Mouse (Mus musculus): ENCODE results near the gene Cpsf3. TPM values are rescaled to one million over a fixed set of nuclear protein-coding genes. Genes with fewer than 3 reads are reported as not detected.

Gene Cpsf3
- polyA plus RNA-seq, 1 experiment from 2014 or later: 30.3 TPM

- no peaks in the 10 kb centered on the region for H3K27me3 ChIP-seq (ENCODE audit: insufficient read depth, low read length)
- 86% methylated on average over 5 of the region's 5 CpGs for WGBS (ENCODE audit: insufficient replicate concordance)
Measured at GRCm38 (mm10) chr12:21333766-21334165, 48.6 kb downstream of the Cpsf3 start.

GRCm38 (mm10) chr12:21335869-21336268, 50.7 kb downstream of the Cpsf3 start:
- Histone ChIP-seq H3K27ac (ENCODE audit: low read depth) (no peak overlapping the region), H3K36me3 (replicated peaks; ENCODE audit: insufficient read depth, low read length) (peaks cover 71% of the 10 kb centered on the region), H3K27me3 (ENCODE audit: insufficient read depth, low read length) (no peaks in the 10 kb centered on the region), H3K9me3 (ENCODE audit: low read length) (no peaks in the 10 kb centered on the region), H3K4me1 (ENCODE audit: insufficient read depth) (no peaks in the 10 kb centered on the region), H3K4me3 (ENCODE audit: low read depth, low read length) (no peak overlapping the region), H3K9ac (replicated peaks) (no peak overlapping the region), H3K4me2 (ENCODE audit: low read depth, low read length) (no peak overlapping the region)
- DNase-seq: no peak
- WGBS (ENCODE audit: insufficient replicate concordance): 58% methylated on average over 7 of the region's 7 CpGs
- peak; percentile 76 for ATAC-seq
- TF ChIP-seq EP300 (IDR thresholded peaks at IDR 0.05; ENCODE audit: low read depth): no peak
- no peak for TF ChIP-seq CTCF (IDR thresholded peaks at IDR 0.05; ENCODE audit: low read depth)

More at GRCm38 (mm10) chr12:21333766-21334165, 48.6 kb downstream of the Cpsf3 start:
- no peak overlapping the region for H3K4me2 ChIP-seq (ENCODE audit: low read depth, low read length)
- no peak overlapping the region for H3K4me3 ChIP-seq (ENCODE audit: low read depth, low read length)
- no peaks in the 10 kb centered on the region for H3K4me1 ChIP-seq (ENCODE audit: insufficient read depth)
- no peak overlapping the region for H3K9ac ChIP-seq (replicated peaks)
- no peak for DNase-seq
- no peaks in the 10 kb centered on the region for H3K9me3 ChIP-seq (ENCODE audit: low read length)
- H3K27ac ChIP-seq (ENCODE audit: low read depth): no peak overlapping the region
- TF ChIP-seq EP300 (IDR thresholded peaks at IDR 0.05; ENCODE audit: low read depth) (no peak), CTCF (IDR thresholded peaks at IDR 0.05; ENCODE audit: low read depth) (no peak)
- peaks cover 66% of the 10 kb centered on the region for H3K36me3 ChIP-seq (replicated peaks; ENCODE audit: insufficient read depth, low read length)
- ATAC-seq: no peak

- H3K36me3 ChIP-seq (replicated peaks; ENCODE audit: insufficient read depth, low read length): peaks cover 68% of the 10 kb centered on the region
Measured at GRCm38 (mm10) chr12:21337171-21337570, 52.0 kb downstream of the Cpsf3 start.

GRCm38 (mm10) chr12:21340674-21341073, 55.5 kb downstream of the Cpsf3 start:
- no peaks in the 10 kb centered on the region for H3K27me3 ChIP-seq (ENCODE audit: insufficient read depth, low read length)
- DNase-seq: no peak
- H3K27ac ChIP-seq (ENCODE audit: low read depth): no peak overlapping the region
- 91% methylated on average over 5 of the region's 5 CpGs for WGBS (ENCODE audit: insufficient replicate concordance)
- H3K4me3 ChIP-seq (ENCODE audit: low read depth, low read length): no peak overlapping the region
- H3K9me3 ChIP-seq (ENCODE audit: low read length): no peaks in the 10 kb centered on the region
- H3K9ac ChIP-seq (replicated peaks): no peak overlapping the region
- H3K36me3 ChIP-seq (replicated peaks; ENCODE audit: insufficient read depth, low read length): peaks cover 58% of the 10 kb centered on the region
- H3K4me1 ChIP-seq (ENCODE audit: insufficient read depth): no peaks in the 10 kb centered on the region
- TF ChIP-seq EP300 (IDR thresholded peaks at IDR 0.05; ENCODE audit: low read depth) (no peak), CTCF (IDR thresholded peaks at IDR 0.05; ENCODE audit: low read depth) (no peak)
- no peak for ATAC-seq
- H3K4me2 ChIP-seq (ENCODE audit: low read depth, low read length): no peak overlapping the region

More at GRCm38 (mm10) chr12:21337171-21337570, 52.0 kb downstream of the Cpsf3 start:
- ATAC-seq: no peak
- DNase-seq: no peak
- 85% methylated on average over 5 of the region's 5 CpGs for WGBS (ENCODE audit: insufficient replicate concordance)
- Histone ChIP-seq H3K4me1 (ENCODE audit: insufficient read depth) (no peaks in the 10 kb centered on the region), H3K9ac (replicated peaks) (no peak overlapping the region), H3K4me3 (ENCODE audit: low read depth, low read length) (no peak overlapping the region), H3K9me3 (ENCODE audit: low read length) (no peaks in the 10 kb centered on the region), H3K27me3 (ENCODE audit: insufficient read depth, low read length) (no peaks in the 10 kb centered on the region), H3K27ac (ENCODE audit: low read depth) (no peak overlapping the region), H3K4me2 (ENCODE audit: low read depth, low read length) (no peak overlapping the region)
- TF ChIP-seq CTCF (IDR thresholded peaks at IDR 0.05; ENCODE audit: low read depth) (no peak), EP300 (IDR thresholded peaks at IDR 0.05; ENCODE audit: low read depth) (no peak)

GRCm38 (mm10) chr12:21346972-21347371, 61.8 kb downstream of the Cpsf3 start:
- no peak for ATAC-seq
- H3K4me2 ChIP-seq (ENCODE audit: low read depth, low read length): no peak overlapping the region
- no peak overlapping the region for H3K9ac ChIP-seq (replicated peaks)
- no peak for TF ChIP-seq EP300 (IDR thresholded peaks at IDR 0.05; ENCODE audit: low read depth)
- no peak for TF ChIP-seq CTCF (IDR thresholded peaks at IDR 0.05; ENCODE audit: low read depth)
- H3K9me3 ChIP-seq (ENCODE audit: low read length): peaks cover 7% of the 10 kb centered on the region
- no peak for DNase-seq
- no peaks in the 10 kb centered on the region for H3K27me3 ChIP-seq (ENCODE audit: insufficient read depth, low read length)
- H3K4me3 ChIP-seq (ENCODE audit: low read depth, low read length): no peak overlapping the region
- 84% methylated on average over 7 of the region's 7 CpGs for WGBS (ENCODE audit: insufficient replicate concordance)
- H3K36me3 ChIP-seq (replicated peaks; ENCODE audit: insufficient read depth, low read length): peaks cover 38% of the 10 kb centered on the region
- H3K27ac ChIP-seq (ENCODE audit: low read depth): no peak overlapping the region
- no peaks in the 10 kb centered on the region for H3K4me1 ChIP-seq (ENCODE audit: insufficient read depth)

- WGBS (ENCODE audit: insufficient replicate concordance): 86% methylated on average over 7 of the region's 7 CpGs
- no peak overlapping the region for H3K4me3 ChIP-seq (ENCODE audit: low read depth, low read length)
- TF ChIP-seq EP300 (IDR thresholded peaks at IDR 0.05; ENCODE audit: low read depth) (no peak), CTCF (IDR thresholded peaks at IDR 0.05; ENCODE audit: low read depth) (no peak)
- no peak overlapping the region for H3K4me2 ChIP-seq (ENCODE audit: low read depth, low read length)
- no peak overlapping the region for H3K27ac ChIP-seq (ENCODE audit: low read depth)
- H3K36me3 ChIP-seq (replicated peaks; ENCODE audit: insufficient read depth, low read length): peaks cover 48% of the 10 kb centered on the region
- no peak for ATAC-seq
- peaks cover 10% of the 10 kb centered on the region for H3K9me3 ChIP-seq (ENCODE audit: low read length)
- H3K9ac ChIP-seq (replicated peaks): no peak overlapping the region
- H3K27me3 ChIP-seq (ENCODE audit: insufficient read depth, low read length): no peaks in the 10 kb centered on the region
- no peaks in the 10 kb centered on the region for H3K4me1 ChIP-seq (ENCODE audit: insufficient read depth)
- no peak for DNase-seq
Measured at GRCm38 (mm10) chr12:21350113-21350876, 65.1 kb downstream of the Cpsf3 start.
